8 mouse cellular contexts compared by ENCODE assay signal in genomic region chr11:76612638-76613104, GRCm38 (mm10). TPM values are rescaled to one million over a fixed set of nuclear protein-coding genes. Genes with fewer than 3 reads are reported as not detected.
DNase-seq lines count a peak whose midpoint lies in the region; ATAC-seq and TF ChIP-seq lines count a peak whose summit lies in the region.

No protein-coding gene starts in this region.

- no peak overlapping the region for H3K27ac ChIP-seq in embryonic facial prominence, embryonic 13.5 days
- H3K27ac ChIP-seq in hindbrain, embryonic 11.5 days (ENCODE audit: low read depth, low read length): no peak overlapping the region

- TF ChIP-seq CTCF in lung, adult 2 months (IDR thresholded peaks at IDR 0.05; ENCODE audit: insufficient read depth, low read length): no peak

- TF ChIP-seq POLR2A in lung, adult 2 months (IDR thresholded peaks at IDR 0.05; ENCODE audit: borderline replicate concordance, extremely low read depth, low read depth, low read length): no peak

- peaks cover 20% of the 10 kb centered on the region for H3K4me1 ChIP-seq in embryonic facial prominence, embryonic 13.5 days
- H3K4me1 ChIP-seq in hindbrain, embryonic 11.5 days (replicated peaks; ENCODE audit: control insufficient read depth, insufficient read depth, low read length): 0 out of 2 replicates have a peak, but pooled peaks cover 3% of the 10 kb centered on the region
- H3K4me1 ChIP-seq in lung, adult 2 months (ENCODE audit: control insufficient read depth, insufficient read depth, low read length): 0 out of 2 replicates have a peak, but pooled peaks cover 2% of the 10 kb centered on the region

- DNase-seq in 3T3-L1 (ENCODE audit: low read depth, low spot score): peak; percentile 39
- DNase-seq in adrenal gland, adult 2 months: peak; percentile 83
- peak; percentile 87 for DNase-seq in hindbrain, embryonic 11.5 days (ENCODE audit: low spot score)
- DNase-seq in layer of hippocampus, adult 9-10 months (ENCODE audit: low spot score): peak; percentile 43
- no peak for DNase-seq in lung, adult 2 months
- DNase-seq in retina, postnatal 1 day: peak; percentile 88
- DNase-seq in B cell, adult 2 months: no peak

- H3K27me3 ChIP-seq in embryonic facial prominence, embryonic 13.5 days: no peaks in the 10 kb centered on the region
- H3K27me3 ChIP-seq in hindbrain, embryonic 11.5 days (ENCODE audit: control insufficient read depth, insufficient read depth, low read length): peaks cover 2% of the 10 kb centered on the region; the same call in 1 of the 2 replicates

- H3K9me3 ChIP-seq in embryonic facial prominence, embryonic 13.5 days: no peaks in the 10 kb centered on the region
- H3K9me3 ChIP-seq in hindbrain, embryonic 11.5 days (ENCODE audit: control insufficient read depth, low read length): no peaks in the 10 kb centered on the region

- H3K36me3 ChIP-seq in embryonic facial prominence, embryonic 13.5 days: no peaks in the 10 kb centered on the region
- H3K36me3 ChIP-seq in hindbrain, embryonic 11.5 days (ENCODE audit: control insufficient read depth, insufficient read depth, low read length): no peaks in the 10 kb centered on the region

- peak overlapping the region; percentile 50 for H3K4me3 ChIP-seq in embryonic facial prominence, embryonic 13.5 days
- H3K4me3 ChIP-seq in hindbrain, embryonic 11.5 days (ENCODE audit: low read depth, low read length): peak overlapping the region; percentile 30
- H3K4me3 ChIP-seq in lung, adult 2 months (replicated peaks; ENCODE audit: extremely low read depth, low read depth, low read length): peak overlapping the region; percentile 36

- peak overlapping the region; percentile 85 for H3K4me2 ChIP-seq in embryonic facial prominence, embryonic 13.5 days
- H3K4me2 ChIP-seq in hindbrain, embryonic 11.5 days (replicated peaks; ENCODE audit: low read depth, low read length): peak overlapping the region; percentile 47

- no peak for ATAC-seq in embryonic facial prominence, embryonic 13.5 days (ENCODE audit: insufficient number of reproducible peaks, insufficient read depth, low FRiP score, low TSS enrichment, low read depth)
- peak; percentile 33; the same call in 1 of the 2 replicates for ATAC-seq in hindbrain, embryonic 11.5 days (ENCODE audit: low FRiP score)

- peak overlapping the region; percentile 74 for H3K9ac ChIP-seq in embryonic facial prominence, embryonic 13.5 days
- H3K9ac ChIP-seq in hindbrain, embryonic 11.5 days (ENCODE audit: low read depth, low read length): peak overlapping the region; percentile 2

- WGBS in embryonic facial prominence, embryonic 13.5 days: under 1% methylated on average over 19 of the region's 19 CpGs
- 1% methylated on average over 19 of the region's 19 CpGs for WGBS in hindbrain, embryonic 11.5 days
- WGBS in lung, adult 2 months: 6% methylated on average over 19 of the region's 19 CpGs

RNA-seq across cellular contexts. Expression of gene Abr, which starts 9.4 kb away (rescaled TPM):
- 10 to 100 TPM; 46.2 to 76.2 TPM for total RNA-seq in adrenal gland, adult 2 months (2021)
- polyA plus RNA-seq in adrenal gland, adult 2 months (2012; rRNA removed): 47.7 and 49.6 TPM in 2 replicates
- polyA plus RNA-seq in embryonic facial prominence, embryonic 13.5 days (2015; fragmentation: Nextera tagmentation; extraction: Ambion mirVana): 35.5 and 39.1 TPM in 2 replicates
- polyA plus RNA-seq in hindbrain, embryonic 11.5 days (2014; fragmentation: Nextera tagmentation; extraction: Ambion mirVana): 35.8 and 41.7 TPM in 2 replicates
- 53.5 and 54.8 TPM in 2 replicates for polyA plus RNA-seq in lung, adult 2 months (2012; rRNA removed)

RNA-seq across cellular contexts. Expression of gene Bhlha9, which starts 59.6 kb away (rescaled TPM):
- total RNA-seq in adrenal gland, adult 2 months (2021): not detected
- polyA plus RNA-seq in adrenal gland, adult 2 months (2012; rRNA removed): 0.21 TPM in 1 of 2 replicates, not detected in the other
- polyA plus RNA-seq in embryonic facial prominence, embryonic 13.5 days (2015; fragmentation: Nextera tagmentation; extraction: Ambion mirVana): not detected in 2 replicates
- 0.19 TPM in 1 of 2 replicates, not detected in the other for polyA plus RNA-seq in hindbrain, embryonic 11.5 days (2014; fragmentation: Nextera tagmentation; extraction: Ambion mirVana)
- not detected in 2 replicates for polyA plus RNA-seq in lung, adult 2 months (2012; rRNA removed)

Comparison
In these comparisons a context has a peak if more than half of its experiments do, and no peak if none do; other contexts are left out.
1. DNase-seq: peak in 3T3-L1 (single experiment), adrenal gland, adult 2 months (single experiment), hindbrain, embryonic 11.5 days (single experiment), layer of hippocampus, adult 9-10 months (single experiment) and retina, postnatal 1 day (single experiment); none in lung, adult 2 months (single experiment) and B cell, adult 2 months (0 of 2).
2. Peak in every context shown above with its lines, with median percentiles within 50 percentile points of each other: H3K4me3 ChIP-seq.